Mouse (Mus musculus) layer of hippocampus, adult 9-11 months (tissue): Measurements from ENCODE around the gene Abat.

ENCODE experiments used
- DNase-seq: peaks from one replicate; pipeline ENCODE4 v3.0.0; 2022

The Abat gene

GRCm38 (mm10) chr16:8513236-8513906 lies at the start of gene Abat:
Gene Abat (plus strand): TSS chr16:8513429.
- peak; percentile 95 for DNase-seq

- no peak for DNase-seq
Observed at GRCm38 (mm10) chr16:8470132-8470531, 43.1 kb upstream of the Abat start.

GRCm38 (mm10) chr16:8470603-8471481 lies 42.4 kb upstream of the Abat start, which contains the start of gene Mettl22:
Gene Mettl22 (plus strand): TSS chr16:8470788.
- peak; percentile 91 for DNase-seq

GRCm38 (mm10) chr16:8487396-8488005 lies 25.7 kb upstream of the Abat start:
- DNase-seq = no peak

GRCm38 (mm10) chr16:8489340-8489739 lies 23.9 kb upstream of the Abat start:
- DNase-seq = no peak

- DNase-seq = no peak
Observed at GRCm38 (mm10) chr16:8491743-8492490, 21.3 kb upstream of the Abat start.

GRCm38 (mm10) chr16:8494268-8494667 lies 19.0 kb upstream of the Abat start:
- peak; percentile 41 for DNase-seq

GRCm38 (mm10) chr16:8496967-8497366 lies 16.3 kb upstream of the Abat start:
- no peak for DNase-seq

- DNase-seq = no peak
Observed at GRCm38 (mm10) chr16:8504271-8504670, 9.0 kb upstream of the Abat start.

GRCm38 (mm10) chr16:8509894-8510293 lies 3.3 kb upstream of the Abat start:
- DNase-seq = no peak

- DNase-seq = no peak
Observed at GRCm38 (mm10) chr16:8512830-8513229, 399 bp upstream of the Abat start.

GRCm38 (mm10) chr16:8514180-8514579 lies 951 bp downstream of the Abat start:
- DNase-seq = no peak

GRCm38 (mm10) chr16:8520525-8520924 lies 7.3 kb downstream of the Abat start:
- no peak for DNase-seq

- no peak for DNase-seq
Observed at GRCm38 (mm10) chr16:8521322-8521721, 8.1 kb downstream of the Abat start.

- DNase-seq = peak; percentile 48
Observed at GRCm38 (mm10) chr16:8523480-8524144, 10.4 kb downstream of the Abat start.

GRCm38 (mm10) chr16:8524163-8524847 lies 11.1 kb downstream of the Abat start:
- DNase-seq = no peak

GRCm38 (mm10) chr16:8525293-8525692 lies 12.1 kb downstream of the Abat start:
- DNase-seq = no peak

- DNase-seq = no peak
Observed at GRCm38 (mm10) chr16:8525877-8526276, 12.6 kb downstream of the Abat start.

- no peak for DNase-seq
Observed at GRCm38 (mm10) chr16:8529389-8529788, 16.2 kb downstream of the Abat start.

- DNase-seq = no peak
Observed at GRCm38 (mm10) chr16:8530018-8530417, 16.8 kb downstream of the Abat start.

GRCm38 (mm10) chr16:8532461-8532860 lies 19.2 kb downstream of the Abat start:
- DNase-seq = no peak

GRCm38 (mm10) chr16:8532894-8533293 lies 19.7 kb downstream of the Abat start:
- no peak for DNase-seq
